Mouse (Mus musculus) gastrocnemius, postnatal 25 days (tissue): ENCODE data around the gene Hemk1. TPM values are rescaled to one million over a fixed set of nuclear protein-coding genes. Genes with fewer than 3 reads are reported as not detected.
A peak's percentile ranks its signal among the peaks of the same experiment; 100 is the strongest.

Experiments used
- DNase-seq: peaks from one replicate; pipeline ENCODE4 v3.0.0; 2022
- long read RNA-seq, 2 experiments: library from polyadenylated mRNA; stranded (forward); transcript quantifications; one replicate each; pipeline ENCODE4 v2.0.0; 2021
- total RNA-seq, 2 experiments: library from RNA; stranded (reverse); gene quantifications; 1 replicate in 1 of 2; 2 replicates in 1 of 2; pipeline ENCODE4 v1.2.3; 2021

The Hemk1 gene
- total RNA-seq = 10 to 100 TPM; 12.8 to 15.7 TPM
- long read RNA-seq, experiment 1, transcript Hemk1-201 (11 exons, 2,192 nt) = major isoform, 7 of 17 reads
- long read RNA-seq, experiment 1, partial matches to known transcripts = 2 of 17 reads
- long read RNA-seq, experiment 1, other reads (novel, unspliced or antisense) = 7 of 17 reads
- long read RNA-seq, experiment 2, partial matches to known transcripts = 1 of 11 reads
- long read RNA-seq, experiment 2, other reads (novel, unspliced or antisense) = 5 of 11 reads

GRCm38 (mm10) chr9:107338172-107338883 is at the start of gene Hemk1:
Gene Hemk1, minus strand, starts transcription at chr9:107338350.
- DNase-seq = peak; percentile 60

- DNase-seq = no peak
These were observed 49.6 kb upstream of the Hemk1 start for GRCm38 (mm10) chr9:107387708-107388107.

- DNase-seq = no peak
These were observed 48.6 kb upstream of the Hemk1 start for GRCm38 (mm10) chr9:107386722-107387121.

GRCm38 (mm10) chr9:107384396-107384795 is 46.2 kb upstream of the Hemk1 start:
- DNase-seq = no peak

- no peak for DNase-seq
These were observed 43.6 kb upstream of the Hemk1 start for GRCm38 (mm10) chr9:107381723-107382122.

GRCm38 (mm10) chr9:107377961-107378512 is 39.9 kb upstream of the Hemk1 start:
- DNase-seq = no peak

- no peak for DNase-seq
These were observed 37.3 kb upstream of the Hemk1 start for GRCm38 (mm10) chr9:107375451-107375850.

- DNase-seq = no peak
These were observed 36.5 kb upstream of the Hemk1 start for GRCm38 (mm10) chr9:107374623-107375022.

- no peak for DNase-seq
These were observed 34.3 kb upstream of the Hemk1 start for GRCm38 (mm10) chr9:107372441-107372840.

- no peak for DNase-seq
These were observed 31.9 kb upstream of the Hemk1 start for GRCm38 (mm10) chr9:107370106-107370463.

GRCm38 (mm10) chr9:107369270-107370105 is 31.3 kb upstream of the Hemk1 start:
- DNase-seq = no peak

GRCm38 (mm10) chr9:107368302-107368701 is 30.2 kb upstream of the Hemk1 start:
- DNase-seq = no peak

- DNase-seq = no peak
These were observed 28.5 kb upstream of the Hemk1 start for GRCm38 (mm10) chr9:107366644-107367043.

GRCm38 (mm10) chr9:107360989-107361388 is 22.8 kb upstream of the Hemk1 start:
- DNase-seq = no peak

- peak; percentile 43 for DNase-seq
These were observed 19.5 kb upstream of the Hemk1 start for GRCm38 (mm10) chr9:107357651-107358050.

- DNase-seq = no peak
These were observed 18.0 kb upstream of the Hemk1 start for GRCm38 (mm10) chr9:107355870-107356765.

- no peak for DNase-seq
These were observed 16.7 kb upstream of the Hemk1 start for GRCm38 (mm10) chr9:107354826-107355225.

- no peak for DNase-seq
These were observed 11.2 kb upstream of the Hemk1 start for GRCm38 (mm10) chr9:107349321-107349720.

- DNase-seq = peak; percentile 43
These were observed 9.5 kb upstream of the Hemk1 start for GRCm38 (mm10) chr9:107347586-107348183.

- no peak for DNase-seq
These were observed 7.9 kb upstream of the Hemk1 start for GRCm38 (mm10) chr9:107346081-107346480.

- DNase-seq = no peak
These were observed 5.9 kb upstream of the Hemk1 start for GRCm38 (mm10) chr9:107344027-107344426.
